Mouse (Mus musculus): ENCODE data around the gene Gbx2.

Gene Gbx2

GRCm38 (mm10) chr1:89931120-89931519 lies at the start of gene Gbx2:
Gene Gbx2 (minus strand): TSS chr1:89931179.
- DNase-seq (ENCODE audit: extremely low spot score): peak; percentile 91

- DNase-seq (ENCODE audit: extremely low spot score): no peak
These were observed 46.3 kb upstream of the Gbx2 start for GRCm38 (mm10) chr1:89977261-89977660.

- DNase-seq (ENCODE audit: extremely low spot score): no peak
These were observed 45.4 kb upstream of the Gbx2 start for GRCm38 (mm10) chr1:89976411-89976810.

GRCm38 (mm10) chr1:89974541-89974940 lies 43.6 kb upstream of the Gbx2 start:
- no peak for DNase-seq (ENCODE audit: extremely low spot score)

GRCm38 (mm10) chr1:89971848-89972247 lies 40.9 kb upstream of the Gbx2 start:
- DNase-seq (ENCODE audit: extremely low spot score): no peak

- DNase-seq (ENCODE audit: extremely low spot score): no peak
These were observed 38.7 kb upstream of the Gbx2 start for GRCm38 (mm10) chr1:89969714-89970110.

GRCm38 (mm10) chr1:89969072-89969713 lies 38.2 kb upstream of the Gbx2 start:
- DNase-seq (ENCODE audit: extremely low spot score): no peak

- DNase-seq (ENCODE audit: extremely low spot score): no peak
These were observed 37.3 kb upstream of the Gbx2 start for GRCm38 (mm10) chr1:89968111-89968851.

- DNase-seq (ENCODE audit: extremely low spot score): no peak
These were observed 36.6 kb upstream of the Gbx2 start for GRCm38 (mm10) chr1:89967585-89967984.

GRCm38 (mm10) chr1:89964426-89964825 lies 33.4 kb upstream of the Gbx2 start:
- DNase-seq (ENCODE audit: extremely low spot score): no peak

- DNase-seq (ENCODE audit: extremely low spot score): no peak
These were observed 32.3 kb upstream of the Gbx2 start for GRCm38 (mm10) chr1:89963296-89963695.

GRCm38 (mm10) chr1:89962092-89962491 lies 31.1 kb upstream of the Gbx2 start:
- DNase-seq (ENCODE audit: extremely low spot score): peak; percentile 43

GRCm38 (mm10) chr1:89959393-89959792 lies 28.4 kb upstream of the Gbx2 start:
- no peak for DNase-seq (ENCODE audit: extremely low spot score)

GRCm38 (mm10) chr1:89943202-89943601 lies 12.2 kb upstream of the Gbx2 start:
- peak; percentile 82 for DNase-seq (ENCODE audit: extremely low spot score)

GRCm38 (mm10) chr1:89942395-89942976 lies 11.5 kb upstream of the Gbx2 start:
- DNase-seq (ENCODE audit: extremely low spot score): no peak

GRCm38 (mm10) chr1:89941701-89942381 lies 10.9 kb upstream of the Gbx2 start:
- DNase-seq (ENCODE audit: extremely low spot score): peak; percentile 64

GRCm38 (mm10) chr1:89940961-89941524 lies 10.1 kb upstream of the Gbx2 start:
- peak; percentile 39 for DNase-seq (ENCODE audit: extremely low spot score)

- DNase-seq (ENCODE audit: extremely low spot score): peak; percentile 98
These were observed 9.2 kb upstream of the Gbx2 start for GRCm38 (mm10) chr1:89939981-89940726.

GRCm38 (mm10) chr1:89939596-89939960 lies 8.6 kb upstream of the Gbx2 start:
- DNase-seq (ENCODE audit: extremely low spot score): no peak

- no peak for DNase-seq (ENCODE audit: extremely low spot score)
These were observed 8.1 kb upstream of the Gbx2 start for GRCm38 (mm10) chr1:89938884-89939595.
